Mouse (Mus musculus): ENCODE measurements around the gene Arid2. TPM values are rescaled to one million over a fixed set of nuclear protein-coding genes. Genes with fewer than 3 reads are reported as not detected.

Gene Arid2
- polyA plus RNA-seq, 1 experiment, result 0.61 TPM

DNA sequence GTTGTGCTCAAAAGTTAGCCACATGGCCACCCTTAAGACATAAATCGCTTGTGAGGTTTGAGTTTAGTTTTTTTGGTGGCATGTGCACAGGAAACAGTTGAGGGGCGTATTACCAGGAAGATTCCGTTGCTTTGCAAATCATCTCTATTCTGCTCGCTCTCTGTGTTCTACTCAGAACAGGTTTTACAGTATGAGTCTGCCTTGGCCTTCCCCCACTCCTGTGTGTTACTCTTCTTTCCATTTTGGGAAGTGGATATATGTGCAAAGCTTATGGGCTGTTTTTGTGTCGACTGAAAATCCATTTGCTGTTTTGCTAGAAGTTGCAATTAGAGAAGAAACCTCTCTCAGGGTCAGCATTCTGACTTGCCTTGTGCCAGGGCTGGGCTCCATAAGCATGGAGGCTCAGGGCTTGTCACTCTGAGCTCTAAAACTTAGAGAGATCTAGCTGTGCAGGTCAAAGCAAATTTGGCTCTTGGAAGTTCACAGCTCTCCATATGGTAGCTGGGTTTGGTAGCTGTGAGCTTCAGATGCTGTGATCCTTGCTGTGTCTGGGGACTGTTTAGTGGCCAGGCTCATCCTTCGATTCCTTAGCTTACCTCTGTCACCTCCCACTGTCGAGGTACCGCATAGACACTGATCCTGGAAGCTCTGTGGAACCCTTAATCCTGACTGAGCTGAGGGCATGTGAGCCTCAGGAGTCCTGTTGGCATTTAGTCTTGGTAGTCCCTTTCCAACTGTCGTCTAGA, 45.3 kb downstream of the Arid2 start:
- Histone ChIP-seq H3K4me3 (replicated peaks) (no peak overlapping the region), H3K9me3 (ENCODE audit: control insufficient read depth, low read length) (no peaks in the 10 kb centered on the region), H3K4me1 (ENCODE audit: control insufficient read depth) (peaks cover 31% of the 10 kb centered on the region), H3K27me3 (ENCODE audit: control insufficient read depth) (no peaks in the 10 kb centered on the region), H3K36me3 (ENCODE audit: control insufficient read depth) (peaks cover 47% of the 10 kb centered on the region)
- TF ChIP-seq GATA1 (IDR thresholded peaks at IDR 0.05; ENCODE audit: low read length) (no peak), TAL1 (IDR thresholded peaks at IDR 0.05; ENCODE audit: low read length) (no peak)

DNA sequence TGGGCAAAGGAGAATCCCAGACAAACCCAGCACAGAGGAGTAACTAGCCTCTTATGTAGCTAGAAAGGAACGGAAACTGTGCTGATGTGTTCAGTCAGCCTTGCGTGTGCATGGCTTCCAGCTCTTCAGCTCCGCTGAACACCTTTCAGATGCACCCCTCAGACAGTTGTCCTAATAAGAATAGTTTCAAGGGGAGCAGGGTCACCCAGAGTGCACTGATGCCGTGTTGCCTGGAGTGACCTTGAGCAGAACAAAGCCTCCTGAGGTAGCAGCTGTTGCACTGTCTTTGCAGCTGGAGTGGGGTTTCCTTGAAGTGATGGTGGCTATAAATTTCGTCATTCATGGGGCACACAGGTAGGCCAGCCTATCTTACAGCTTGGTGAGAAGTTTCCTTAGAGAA, 46.0 kb downstream of the Arid2 start:
- H3K4me3 ChIP-seq (replicated peaks), result no peak overlapping the region
- peaks cover 42% of the 10 kb centered on the region for H3K36me3 ChIP-seq (ENCODE audit: control insufficient read depth)
- H3K4me1 ChIP-seq (ENCODE audit: control insufficient read depth), result peaks cover 31% of the 10 kb centered on the region
- H3K27me3 ChIP-seq (ENCODE audit: control insufficient read depth), result no peaks in the 10 kb centered on the region
- H3K9me3 ChIP-seq (ENCODE audit: control insufficient read depth, low read length), result no peaks in the 10 kb centered on the region
- TF ChIP-seq TAL1 (IDR thresholded peaks at IDR 0.05; ENCODE audit: low read length) (no peak), GATA1 (IDR thresholded peaks at IDR 0.05; ENCODE audit: low read length) (no peak)

DNA sequence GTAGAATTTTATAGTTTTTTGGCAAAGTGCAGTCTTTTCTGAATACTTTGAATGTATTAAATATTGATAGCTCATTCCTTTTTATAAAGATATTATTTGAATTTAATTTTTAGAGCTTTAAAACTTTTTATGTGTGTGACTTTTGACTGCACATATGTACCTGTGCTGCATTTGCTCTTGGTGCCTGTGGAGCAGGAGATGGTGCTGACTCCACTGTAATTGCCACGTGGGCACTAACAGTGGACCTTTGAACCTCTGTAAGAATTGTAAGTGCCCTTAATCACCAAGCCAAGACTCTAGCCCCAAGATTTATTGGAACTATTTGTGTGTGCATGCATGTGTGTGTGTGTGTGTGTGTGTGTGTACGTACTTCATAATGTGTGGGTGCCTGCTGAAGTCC, 53.6 kb downstream of the Arid2 start:
- H3K36me3 ChIP-seq (ENCODE audit: control insufficient read depth), result peaks cover 3% of the 10 kb centered on the region
- no peaks in the 10 kb centered on the region for H3K9me3 ChIP-seq (ENCODE audit: control insufficient read depth, low read length)
- TF ChIP-seq GATA1 (IDR thresholded peaks at IDR 0.05; ENCODE audit: low read length) (no peak), TAL1 (IDR thresholded peaks at IDR 0.05; ENCODE audit: low read length) (no peak)
- peaks cover 54% of the 10 kb centered on the region for H3K4me1 ChIP-seq (ENCODE audit: control insufficient read depth)
- H3K27me3 ChIP-seq (ENCODE audit: control insufficient read depth), result no peaks in the 10 kb centered on the region
- no peak overlapping the region for H3K4me3 ChIP-seq (replicated peaks)

DNA sequence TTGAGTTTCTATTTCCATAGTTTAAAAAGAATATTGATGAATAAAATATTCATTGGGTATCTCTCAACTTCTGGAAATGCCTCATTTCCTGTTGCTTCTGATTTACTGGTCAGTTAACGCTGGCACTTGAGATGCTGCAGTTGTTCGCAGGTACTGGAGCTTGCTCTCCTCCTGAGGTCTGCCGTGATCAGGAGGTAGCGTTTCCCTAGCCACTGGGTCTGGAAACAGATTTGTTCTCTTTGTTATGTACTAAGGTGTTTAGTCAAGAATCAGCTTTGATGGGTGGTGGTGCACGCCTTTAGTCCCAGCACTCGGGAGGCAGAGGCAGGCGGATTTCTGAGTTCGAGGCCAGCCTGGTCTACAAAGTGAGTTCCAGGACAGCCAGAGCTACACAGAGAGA, 54.8 kb downstream of the Arid2 start:
- H3K27me3 ChIP-seq (ENCODE audit: control insufficient read depth), result no peaks in the 10 kb centered on the region
- TF ChIP-seq GATA1 (IDR thresholded peaks at IDR 0.05; ENCODE audit: low read length) (no peak), TAL1 (IDR thresholded peaks at IDR 0.05; ENCODE audit: low read length) (no peak)

DNA sequence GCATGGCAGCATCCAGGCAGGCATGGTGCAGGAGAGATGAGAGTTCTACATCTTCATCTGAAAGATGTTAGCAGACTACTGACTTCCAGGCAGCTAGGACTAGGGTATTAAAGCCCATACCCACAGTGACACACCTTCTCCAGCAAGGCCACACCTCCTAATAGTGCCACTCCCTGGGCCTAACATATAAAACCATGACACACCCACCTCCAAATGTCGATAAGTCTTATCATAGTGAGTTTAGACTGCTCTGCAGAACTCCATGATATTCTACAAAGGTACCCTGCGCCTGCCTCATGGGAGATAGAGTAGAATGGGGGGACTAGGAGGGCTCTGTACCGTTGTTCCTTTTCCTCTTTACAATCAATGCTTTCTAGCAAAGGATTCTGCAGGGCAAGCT, 55.6 kb downstream of the Arid2 start:
- Histone ChIP-seq H3K36me3 (ENCODE audit: control insufficient read depth) (peaks cover 8% of the 10 kb centered on the region), H3K4me3 (replicated peaks) (peak overlapping the region; percentile 45), H3K27me3 (ENCODE audit: control insufficient read depth) (no peaks in the 10 kb centered on the region), H3K4me1 (ENCODE audit: control insufficient read depth) (peaks cover 63% of the 10 kb centered on the region), H3K9me3 (ENCODE audit: control insufficient read depth, low read length) (no peaks in the 10 kb centered on the region)
- 0 out of 2 replicates have a peak, but pooled peaks have one; percentile 36 for TF ChIP-seq GATA1 (IDR thresholded peaks at IDR 0.05; ENCODE audit: low read length)
- TF ChIP-seq TAL1 (IDR thresholded peaks at IDR 0.05; ENCODE audit: low read length), result no peak

More for the DNA sequence above, 54.8 kb downstream of the Arid2 start:
- Histone ChIP-seq H3K9me3 (ENCODE audit: control insufficient read depth, low read length) (no peaks in the 10 kb centered on the region), H3K36me3 (ENCODE audit: control insufficient read depth) (peaks cover 8% of the 10 kb centered on the region), H3K4me1 (ENCODE audit: control insufficient read depth) (peaks cover 61% of the 10 kb centered on the region), H3K4me3 (replicated peaks) (no peak overlapping the region)

DNA sequence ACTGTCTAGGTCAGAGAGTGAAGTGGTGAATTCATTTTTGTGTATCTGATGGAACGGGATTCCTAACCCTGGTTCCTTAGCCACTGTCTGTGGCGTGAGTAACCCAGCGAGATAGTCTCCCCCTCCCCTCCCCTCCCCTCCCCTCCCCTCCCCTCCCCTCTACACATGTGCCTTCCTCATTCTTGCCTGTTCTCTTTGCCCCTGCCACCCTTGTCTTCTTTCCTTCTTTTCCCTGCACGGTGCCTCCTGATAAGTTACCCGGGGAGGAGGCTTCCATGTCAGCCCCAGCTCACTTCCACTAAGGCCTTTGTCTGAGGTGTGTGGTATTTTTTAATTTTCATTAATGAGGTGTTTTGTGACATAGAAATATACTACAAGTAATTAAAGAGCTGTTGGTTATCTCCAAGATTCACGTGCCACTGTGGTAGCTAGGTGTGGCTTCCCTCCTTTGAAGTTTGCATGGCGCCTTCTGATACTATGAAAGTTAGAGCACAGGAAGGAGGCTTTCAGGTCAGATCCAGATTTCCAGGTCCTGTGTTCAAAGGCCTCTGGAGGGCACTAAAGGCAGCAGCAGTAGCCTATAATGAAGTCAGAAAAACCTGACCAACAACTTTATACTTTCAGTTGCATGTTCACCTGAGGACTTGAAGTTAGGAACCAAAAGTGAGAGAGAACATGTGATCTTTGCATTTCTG, 57.4 kb downstream of the Arid2 start:
- Histone ChIP-seq H3K27me3 (ENCODE audit: control insufficient read depth) (no peaks in the 10 kb centered on the region), H3K4me1 (ENCODE audit: control insufficient read depth) (peaks cover 65% of the 10 kb centered on the region), H3K4me3 (replicated peaks) (peak overlapping the region; percentile 39), H3K36me3 (ENCODE audit: control insufficient read depth) (peaks cover 20% of the 10 kb centered on the region), H3K9me3 (ENCODE audit: control insufficient read depth, low read length) (no peaks in the 10 kb centered on the region)
- TF ChIP-seq GATA1 (IDR thresholded peaks at IDR 0.05; ENCODE audit: low read length), result no peak
- no peak for TF ChIP-seq TAL1 (IDR thresholded peaks at IDR 0.05; ENCODE audit: low read length)

DNA sequence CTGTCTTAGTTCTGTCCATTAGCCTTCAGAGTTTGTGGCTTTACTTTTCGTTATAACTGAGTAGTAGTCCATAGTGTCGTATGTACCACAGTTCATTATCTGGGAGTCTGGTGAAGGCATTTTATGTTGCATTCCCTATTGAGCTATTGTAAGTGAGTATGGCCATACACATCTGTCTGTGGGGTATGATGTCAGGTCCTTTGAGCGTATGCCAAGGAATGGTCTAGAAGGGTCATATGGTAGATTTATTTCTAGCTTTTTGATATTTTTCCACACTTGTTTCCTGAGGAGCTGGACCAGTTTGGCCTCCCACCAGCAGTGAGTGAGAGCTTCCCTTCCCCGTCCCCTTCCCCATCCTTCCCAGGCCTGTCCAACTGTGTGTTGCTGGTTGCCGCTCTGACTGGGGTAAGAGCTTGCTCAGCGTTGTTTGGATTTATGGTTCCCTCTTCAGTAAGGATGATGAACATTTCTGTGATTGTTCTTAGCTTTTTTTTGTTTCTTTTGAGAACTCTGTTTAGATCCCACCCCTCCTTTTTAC, 58.1 kb downstream of the Arid2 start:
- H3K36me3 ChIP-seq (ENCODE audit: control insufficient read depth), result peaks cover 26% of the 10 kb centered on the region
- H3K9me3 ChIP-seq (ENCODE audit: control insufficient read depth, low read length), result no peaks in the 10 kb centered on the region
- H3K27me3 ChIP-seq (ENCODE audit: control insufficient read depth), result no peaks in the 10 kb centered on the region
- H3K4me3 ChIP-seq (replicated peaks), result no peak overlapping the region
- peaks cover 62% of the 10 kb centered on the region for H3K4me1 ChIP-seq (ENCODE audit: control insufficient read depth)
- TF ChIP-seq GATA1 (IDR thresholded peaks at IDR 0.05; ENCODE audit: low read length) (no peak), TAL1 (IDR thresholded peaks at IDR 0.05; ENCODE audit: low read length) (no peak)

DNA sequence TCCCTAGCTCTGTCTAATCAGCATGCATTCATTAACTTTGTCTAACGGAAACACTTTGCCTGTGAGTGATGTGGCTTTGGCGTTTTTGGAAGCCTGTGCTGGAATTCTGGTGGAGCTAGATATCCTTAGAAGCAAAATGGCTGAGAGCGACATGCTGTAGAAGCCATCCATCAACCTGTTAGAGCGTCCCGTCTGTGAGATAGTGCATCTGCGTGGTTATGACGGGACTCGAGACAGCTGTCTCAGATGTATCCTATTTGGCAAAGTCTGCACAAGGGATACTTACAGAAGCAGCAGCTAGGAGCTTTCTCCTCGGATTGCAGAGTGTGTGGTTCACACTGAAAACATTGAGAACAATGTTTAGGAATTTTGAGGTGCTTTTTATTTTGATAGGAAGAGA, 64.1 kb downstream of the Arid2 start:
- Histone ChIP-seq H3K36me3 (ENCODE audit: control insufficient read depth) (peaks cover 73% of the 10 kb centered on the region), H3K9me3 (ENCODE audit: control insufficient read depth, low read length) (no peaks in the 10 kb centered on the region), H3K4me3 (replicated peaks) (no peak overlapping the region), H3K4me1 (ENCODE audit: control insufficient read depth) (peaks cover 12% of the 10 kb centered on the region), H3K27me3 (ENCODE audit: control insufficient read depth) (no peaks in the 10 kb centered on the region)
- TF ChIP-seq TAL1 (IDR thresholded peaks at IDR 0.05; ENCODE audit: low read length) (no peak), GATA1 (IDR thresholded peaks at IDR 0.05; ENCODE audit: low read length) (no peak)

DNA sequence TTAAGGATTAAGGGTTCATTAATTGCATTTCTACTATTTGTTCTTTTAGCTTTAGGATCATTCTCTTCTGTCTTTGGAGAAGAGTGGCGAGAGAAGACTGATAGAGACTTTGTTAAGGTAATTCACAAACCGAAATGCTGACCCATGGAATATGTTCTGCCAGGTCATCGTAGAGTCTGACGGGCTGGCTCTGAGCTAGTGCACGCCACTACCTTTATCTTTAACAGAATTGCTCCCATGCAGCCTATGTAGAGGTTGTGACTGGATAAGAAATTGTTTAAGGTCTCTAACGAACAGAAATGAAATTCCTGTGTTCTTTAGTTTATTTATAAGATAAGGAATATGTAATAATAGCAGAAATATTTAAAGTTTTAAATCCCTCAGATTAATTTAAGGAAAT, 71.6 kb downstream of the Arid2 start:
- Histone ChIP-seq H3K27me3 (ENCODE audit: control insufficient read depth) (no peaks in the 10 kb centered on the region), H3K9me3 (ENCODE audit: control insufficient read depth, low read length) (no peaks in the 10 kb centered on the region), H3K36me3 (ENCODE audit: control insufficient read depth) (peaks cover 89% of the 10 kb centered on the region), H3K4me3 (replicated peaks) (no peak overlapping the region), H3K4me1 (ENCODE audit: control insufficient read depth) (peaks cover 5% of the 10 kb centered on the region)
- TF ChIP-seq TAL1 (IDR thresholded peaks at IDR 0.05; ENCODE audit: low read length) (no peak), GATA1 (IDR thresholded peaks at IDR 0.05; ENCODE audit: low read length) (no peak)
